Mouse (Mus musculus): ENCODE data around the gene Slc35d3. TPM values are rescaled to one million over a fixed set of nuclear protein-coding genes. Genes with fewer than 3 reads are reported as not detected.
A peak's percentile ranks its signal among the peaks of the same experiment; 100 is the strongest.

The Slc35d3 gene
- total RNA-seq (2014; rRNA removed; ENCODE audit: low replicate concordance) (0.62 TPM in 1 of 2 replicates, not detected in the other), polyA plus RNA-seq (2015; fragmentation: Nextera tagmentation; extraction: Ambion mirVana) (0.05 TPM in 2 replicates)

DNA sequence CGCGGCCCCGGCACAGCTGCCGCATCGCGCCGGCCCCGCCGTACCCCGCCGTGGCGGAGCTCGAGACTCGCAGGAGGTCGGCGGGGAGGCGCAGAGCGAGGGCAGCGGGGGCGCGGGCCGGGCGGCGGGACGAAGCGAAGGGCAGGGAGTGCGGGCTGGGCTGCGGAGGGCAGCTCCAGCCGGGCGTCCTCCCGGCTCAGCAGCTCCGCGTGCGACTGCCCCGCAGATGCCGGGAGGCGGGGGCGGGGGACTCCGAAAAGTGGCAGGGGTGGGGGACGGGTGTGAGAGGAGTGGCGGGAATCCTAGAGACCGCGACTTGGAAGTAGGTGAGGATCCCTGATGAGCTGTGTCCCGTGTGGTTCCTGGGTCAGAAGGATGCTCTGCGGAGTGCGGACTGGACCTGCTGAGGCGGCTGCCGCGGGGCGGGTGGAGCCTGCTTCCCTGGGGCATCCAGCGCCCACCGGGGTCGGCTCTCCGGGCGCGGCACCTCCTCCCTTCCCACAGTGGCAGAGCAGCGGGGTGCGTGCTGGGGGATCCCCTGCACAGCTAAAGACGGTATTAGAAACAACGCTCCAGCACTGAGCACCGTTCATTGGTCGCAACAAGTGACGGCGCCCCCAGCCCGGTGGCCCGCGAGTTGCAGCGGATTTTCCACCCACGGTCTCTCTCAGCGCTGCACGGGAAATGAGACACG, at the start of gene Slc35d3:
Slc35d3 (minus strand) TSS at position 462 of the 694 bp plus-strand sequence.
- ATAC-seq (ENCODE audit: insufficient read depth, low read depth) (no peak), DNase-seq (ENCODE audit: low spot score) (peak; percentile 6)
- Histone ChIP-seq H3K4me1 (ENCODE audit: control insufficient read depth, insufficient read depth) (peaks cover 8% of the 10 kb centered on the region), H3K36me3 (replicated peaks; ENCODE audit: control insufficient read depth, insufficient read depth, low read length) (no peaks in the 10 kb centered on the region), H3K9me3 (replicated peaks; ENCODE audit: control insufficient read depth, low read length) (no peaks in the 10 kb centered on the region), H3K4me3 (ENCODE audit: low read depth, low read length) (peak within 1 kb of the TSS; percentile 45), H3K4me2 (ENCODE audit: low read depth, low read length) (peak within 1 kb of the TSS; percentile 77), H3K27ac (ENCODE audit: low read depth) (no peak within 1 kb of the TSS), H3K9ac (replicated peaks; ENCODE audit: low read depth, low read length) (0 out of 2 replicates have a peak within 1 kb of the TSS, but pooled peaks have one; percentile 1), H3K27me3 (ENCODE audit: control insufficient read depth, insufficient read depth, low read length) (peaks cover 54% of the 10 kb centered on the region)
- WGBS: under 1% methylated on average over 65 of the region's 72 CpGs
- TF ChIP-seq EP300 (IDR thresholded peaks at IDR 0.05; ENCODE audit: low read depth) (no peak), CTCF (IDR thresholded peaks at IDR 0.05; ENCODE audit: low read depth) (no peak)

GRCm38 (mm10) chr10:19900191-19900590, 48.9 kb upstream of the Slc35d3 start:
- WGBS: 73% methylated on average over 2 of the region's 2 CpGs
- Histone ChIP-seq H3K9me3 (replicated peaks; ENCODE audit: control insufficient read depth, low read length) (no peaks in the 10 kb centered on the region), H3K36me3 (replicated peaks; ENCODE audit: control insufficient read depth, insufficient read depth, low read length) (peaks cover 10% of the 10 kb centered on the region), H3K27me3 (ENCODE audit: control insufficient read depth, insufficient read depth, low read length) (no peaks in the 10 kb centered on the region), H3K4me1 (ENCODE audit: control insufficient read depth, insufficient read depth) (no peaks in the 10 kb centered on the region), H3K4me3 (ENCODE audit: low read depth, low read length) (no peak overlapping the region), H3K27ac (ENCODE audit: low read depth) (no peak overlapping the region), H3K9ac (replicated peaks; ENCODE audit: low read depth, low read length) (no peak overlapping the region), H3K4me2 (ENCODE audit: low read depth, low read length) (no peak overlapping the region)
- no peak for ATAC-seq (ENCODE audit: insufficient read depth, low read depth)
- no peak for DNase-seq (ENCODE audit: low spot score)
- TF ChIP-seq EP300 (IDR thresholded peaks at IDR 0.05; ENCODE audit: low read depth) (no peak), CTCF (IDR thresholded peaks at IDR 0.05; ENCODE audit: low read depth) (no peak)

DNA sequence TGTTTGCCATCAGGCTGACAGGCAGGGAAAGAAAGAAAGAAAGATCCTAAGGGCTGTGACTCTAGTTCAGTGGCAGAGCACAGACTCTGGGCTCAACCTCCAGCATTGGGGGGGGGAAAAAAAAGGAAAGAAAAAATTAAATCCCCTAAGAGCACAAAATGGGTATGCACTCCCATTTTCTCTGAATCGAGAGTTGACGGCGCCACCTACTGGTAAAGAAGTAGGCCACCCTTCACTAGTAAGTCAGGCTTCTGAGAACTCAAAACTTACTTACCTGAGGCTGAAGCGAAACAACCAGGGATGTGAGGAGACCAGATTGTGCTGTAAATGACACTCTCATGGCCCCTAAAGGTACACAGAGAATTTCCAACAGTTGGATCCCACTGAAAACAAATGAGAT, 42.7 kb upstream of the Slc35d3 start:
- Histone ChIP-seq H3K9ac (replicated peaks; ENCODE audit: low read depth, low read length) (no peak overlapping the region), H3K27me3 (ENCODE audit: control insufficient read depth, insufficient read depth, low read length) (no peaks in the 10 kb centered on the region), H3K36me3 (replicated peaks; ENCODE audit: control insufficient read depth, insufficient read depth, low read length) (peaks cover 6% of the 10 kb centered on the region), H3K4me1 (ENCODE audit: control insufficient read depth, insufficient read depth) (no peaks in the 10 kb centered on the region), H3K9me3 (replicated peaks; ENCODE audit: control insufficient read depth, low read length) (no peaks in the 10 kb centered on the region), H3K4me3 (ENCODE audit: low read depth, low read length) (no peak overlapping the region), H3K4me2 (ENCODE audit: low read depth, low read length) (no peak overlapping the region), H3K27ac (ENCODE audit: low read depth) (no peak overlapping the region)
- ATAC-seq (ENCODE audit: insufficient read depth, low read depth) (no peak), DNase-seq (ENCODE audit: low spot score) (peak; percentile 45)
- peak; percentile 67 for TF ChIP-seq CTCF (IDR thresholded peaks at IDR 0.05; ENCODE audit: low read depth)
- TF ChIP-seq EP300 (IDR thresholded peaks at IDR 0.05; ENCODE audit: low read depth): no peak
- WGBS: 15% methylated on average over 4 of the region's 4 CpGs

DNA sequence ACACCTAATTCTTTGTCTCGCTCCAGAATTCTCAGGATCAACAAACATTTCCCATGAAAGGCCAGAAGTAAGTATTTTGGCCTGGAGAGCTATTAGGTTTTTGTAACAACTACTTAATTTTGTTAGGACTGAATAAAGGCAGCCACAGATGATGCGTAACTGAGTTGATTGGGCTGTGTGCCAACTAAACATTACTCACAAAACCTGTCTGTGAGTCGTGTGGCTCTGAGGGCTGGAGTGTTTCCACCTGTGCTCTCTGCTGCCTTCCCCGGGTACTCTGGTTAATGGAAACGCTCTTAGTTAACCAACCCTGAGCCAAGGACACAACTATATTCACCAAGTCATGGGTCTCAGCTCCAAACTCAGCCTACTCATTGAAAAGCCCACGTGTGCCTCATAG, 41.9 kb upstream of the Slc35d3 start:
- WGBS: 72% methylated on average over 6 of the region's 6 CpGs
- no peak for ATAC-seq (ENCODE audit: insufficient read depth, low read depth)
- Histone ChIP-seq H3K4me1 (ENCODE audit: control insufficient read depth, insufficient read depth) (no peaks in the 10 kb centered on the region), H3K27me3 (ENCODE audit: control insufficient read depth, insufficient read depth, low read length) (no peaks in the 10 kb centered on the region), H3K36me3 (replicated peaks; ENCODE audit: control insufficient read depth, insufficient read depth, low read length) (peaks cover 3% of the 10 kb centered on the region), H3K4me3 (ENCODE audit: low read depth, low read length) (no peak overlapping the region), H3K9ac (replicated peaks; ENCODE audit: low read depth, low read length) (no peak overlapping the region), H3K4me2 (ENCODE audit: low read depth, low read length) (no peak overlapping the region), H3K9me3 (replicated peaks; ENCODE audit: control insufficient read depth, low read length) (no peaks in the 10 kb centered on the region), H3K27ac (ENCODE audit: low read depth) (no peak overlapping the region)
- no peak for DNase-seq (ENCODE audit: low spot score)
- no peak for TF ChIP-seq CTCF (IDR thresholded peaks at IDR 0.05; ENCODE audit: low read depth)
- TF ChIP-seq EP300 (IDR thresholded peaks at IDR 0.05; ENCODE audit: low read depth): no peak

- no peak overlapping the region for H3K4me3 ChIP-seq (ENCODE audit: low read depth, low read length)
- no peaks in the 10 kb centered on the region for H3K4me1 ChIP-seq (ENCODE audit: control insufficient read depth, insufficient read depth)
- DNase-seq (ENCODE audit: low spot score) (no peak), ATAC-seq (ENCODE audit: insufficient read depth, low read depth) (no peak)
- no peak overlapping the region for H3K27ac ChIP-seq (ENCODE audit: low read depth)
- 57% methylated on average over 3 of the region's 3 CpGs for WGBS
- H3K9ac ChIP-seq (replicated peaks; ENCODE audit: low read depth, low read length): no peak overlapping the region
- no peaks in the 10 kb centered on the region for H3K9me3 ChIP-seq (replicated peaks; ENCODE audit: control insufficient read depth, low read length)
- no peak overlapping the region for H3K4me2 ChIP-seq (ENCODE audit: low read depth, low read length)
- no peaks in the 10 kb centered on the region; the same call in 1 of the 2 replicates for H3K36me3 ChIP-seq (replicated peaks; ENCODE audit: control insufficient read depth, insufficient read depth, low read length)
- no peak for TF ChIP-seq EP300 (IDR thresholded peaks at IDR 0.05; ENCODE audit: low read depth)
- no peak for TF ChIP-seq CTCF (IDR thresholded peaks at IDR 0.05; ENCODE audit: low read depth)
- no peaks in the 10 kb centered on the region for H3K27me3 ChIP-seq (ENCODE audit: control insufficient read depth, insufficient read depth, low read length)
These were observed 40.4 kb upstream of the Slc35d3 start for GRCm38 (mm10) chr10:19891686-19892085.

Measured in heart, postnatal 0 days (tissue).